Mouse (Mus musculus): ENCODE measurements around the gene Jdp2.

- TF ChIP-seq CTCF (IDR thresholded peaks at IDR 0.05; ENCODE audit: extremely low read depth, insufficient read depth, low read length): peak; percentile 43; the same call in 1 of the 2 replicates
- no peak for TF ChIP-seq POLR2A (IDR thresholded peaks at IDR 0.05; ENCODE audit: extremely low read depth, insufficient read depth, low read length)
Measured at GRCm38 (mm10) chr12:85645664-85646063, 46.8 kb downstream of the Jdp2 start.

Data from cortical plate, adult 2 months (tissue).